Mouse (Mus musculus) CH12.LX (cell line): Measurements from ENCODE around the gene Ubc. TPM values are rescaled to one million over a fixed set of nuclear protein-coding genes. Genes with fewer than 3 reads are reported as not detected.
A peak's percentile ranks its signal among the peaks of the same experiment; 100 is the strongest.

Experiments
- DNase-seq: peaks from one replicate; pipeline ENCODE4 v3.0.0-alpha.2; 2013; ENCODE audit errors: extremely low read depth
- H3K27ac ChIP-seq: 2 replicates; pipeline ENCODE4 v1.5.1; 2012; ENCODE audit warnings: low read depth, mild to moderate bottlenecking, control low read depth, moderate library complexity; ENCODE audit not compliant: insufficient read depth
- H3K27me3 ChIP-seq: replicated peaks from 2 replicates; pipeline ENCODE3; 2012; ENCODE audit warnings: inconsistent platforms
- H3K36me3 ChIP-seq, 2 experiments: replicated peaks in 1 of 2; 2 replicates each; pipeline versions ENCODE3 to v1.6.1; 2012; ENCODE audit warnings: inconsistent platforms in 1 of 2, low read length in 1 of 2, mild to moderate bottlenecking in 1 of 2, mixed read lengths in 1 of 2, moderate library complexity in 1 of 2; ENCODE audit not compliant: control insufficient read depth in 1 of 2, insufficient read depth in 1 of 2
- H3K4me1 ChIP-seq, 2 experiments: 2 replicates each; pipeline ENCODE4 v1.6.1; 2012; ENCODE audit warnings: inconsistent platforms in 1 of 2, moderate library complexity in 1 of 2; ENCODE audit not compliant: insufficient read depth in 2 of 2, control insufficient read depth in 1 of 2
- H3K4me2 ChIP-seq: 2 replicates; pipeline ENCODE4 v1.6.1; 2012; ENCODE audit warnings: low read depth, mild to moderate bottlenecking, control low read depth; ENCODE audit not compliant: poor library complexity, insufficient read depth, severe bottlenecking
- H3K4me3 ChIP-seq, 3 experiments: fragments of 150-350 bp in 1 of 3; sonication (generic) in 1 of 3; replicated peaks in 1 of 3; 2 replicates each; pipeline versions ENCODE3 to v1.5.1; 2011 to 2012; ENCODE audit warnings: low read depth in 2 of 3, low read length in 2 of 3, mild to moderate bottlenecking in 2 of 3, moderate library complexity in 2 of 3, control low read depth in 1 of 3, improper control_type of control experiment in 1 of 3, inconsistent platforms in 1 of 3, mixed read lengths in 1 of 3; ENCODE audit not compliant: poor library complexity in 1 of 3
- H3K79me2 ChIP-seq: replicated peaks from 2 replicates; pipeline ENCODE4 v1.6.1; 2012; ENCODE audit warnings: mild to moderate bottlenecking, moderate library complexity; ENCODE audit not compliant: control insufficient read depth, poor library complexity, insufficient read depth, severe bottlenecking; ENCODE audit errors: extremely low read depth
- H3K9ac ChIP-seq: 2 replicates; pipeline ENCODE4 v1.6.1; 2012; ENCODE audit warnings: low read depth, mild to moderate bottlenecking, control low read depth, moderate library complexity; ENCODE audit not compliant: insufficient read depth
- H3K9me3 ChIP-seq: replicated peaks from 2 replicates; pipeline ENCODE3; 2012; ENCODE audit warnings: low read length, inconsistent platforms, mixed read lengths
- BHLHE40 ChIP-seq: IDR thresholded peaks from 2 replicates; pipeline ENCODE4 v1.6.1; 2011; ENCODE audit warnings: mild to moderate bottlenecking, low read depth, low read length, improper control_type of control experiment
- CHD1 ChIP-seq: IDR thresholded peaks from 2 replicates; pipeline ENCODE4 v1.6.1; 2012; ENCODE audit warnings: low read depth, low read length, improper control_type of control experiment, inconsistent platforms
- CHD2 ChIP-seq: IDR thresholded peaks from 2 replicates; pipeline ENCODE4 v1.6.1; 2011; ENCODE audit warnings: low read length, improper control_type of control experiment
- CTCF ChIP-seq, 2 experiments: IDR thresholded peaks in 1 of 2; conservative IDR thresholded peaks in 1 of 2; 2 replicates each; pipeline ENCODE4 v1.5.1; 2011 to 2012; ENCODE audit warnings: low read depth in 2 of 2, low read length in 2 of 2, improper control_type of control experiment in 1 of 2, inconsistent platforms in 1 of 2, mild to moderate bottlenecking in 1 of 2, moderate library complexity in 1 of 2
- ETS1 ChIP-seq: conservative IDR thresholded peaks from 2 replicates; pipeline ENCODE4 v1.6.1; 2012; ENCODE audit warnings: low read depth, mild to moderate bottlenecking, inconsistent platforms, low read length, improper control_type of control experiment, moderate library complexity
- HCFC1 ChIP-seq: IDR thresholded peaks from 2 replicates; pipeline ENCODE4 v1.6.1; 2012; ENCODE audit warnings: low read depth, mild to moderate bottlenecking, inconsistent platforms, low read length, improper control_type of control experiment
- IRF4 ChIP-seq: IDR thresholded peaks from 2 replicates; pipeline ENCODE4 v1.6.1; 2014; ENCODE audit warnings: low read depth, mild to moderate bottlenecking, inconsistent platforms, low read length, improper control_type of control experiment
- JUN ChIP-seq: IDR thresholded peaks from 2 replicates; pipeline ENCODE4 v1.6.1; 2011; ENCODE audit warnings: low read depth, mild to moderate bottlenecking, low read length, improper control_type of control experiment, moderate library complexity; ENCODE audit not compliant: insufficient read depth
- KAT2A ChIP-seq: IDR thresholded peaks from 2 replicates; pipeline ENCODE4 v1.6.1; 2012; ENCODE audit warnings: low read length, improper control_type of control experiment, inconsistent platforms; ENCODE audit not compliant: insufficient replicate concordance
- MAFK ChIP-seq: IDR thresholded peaks from 2 replicates; pipeline ENCODE4 v1.6.1; 2011; ENCODE audit warnings: low read length, improper control_type of control experiment; ENCODE audit not compliant: insufficient replicate concordance
- MAX ChIP-seq: IDR thresholded peaks from 2 replicates; pipeline ENCODE4 v1.6.1; 2011; ENCODE audit warnings: low read length, improper control_type of control experiment
- MEF2A ChIP-seq: IDR thresholded peaks from 2 replicates; pipeline ENCODE4 v1.6.1; 2014; ENCODE audit warnings: low read depth, mild to moderate bottlenecking, inconsistent platforms, low read length, improper control_type of control experiment, borderline replicate concordance
- MYC ChIP-seq: IDR thresholded peaks from 2 replicates; pipeline ENCODE4 v1.6.1; 2011; ENCODE audit warnings: low read depth, mild to moderate bottlenecking, improper control_type of control experiment, low read length
- NELFE ChIP-seq: IDR thresholded peaks from 2 replicates; pipeline ENCODE4 v1.6.1; 2011; ENCODE audit warnings: low read depth, low read length, improper control_type of control experiment
- NRF1 ChIP-seq: IDR thresholded peaks from 2 replicates; pipeline ENCODE4 v1.6.1; 2014; ENCODE audit warnings: low read depth, mild to moderate bottlenecking, inconsistent platforms, low read length, improper control_type of control experiment, moderate library complexity
- PAX5 ChIP-seq: IDR thresholded peaks from 2 replicates; pipeline ENCODE4 v1.6.1; 2012; ENCODE audit warnings: low read length, inconsistent platforms, mixed read lengths
- POLR2A ChIP-seq: IDR thresholded peaks from 2 replicates; pipeline ENCODE4 v1.6.1; 2011; ENCODE audit warnings: low read depth, mild to moderate bottlenecking, improper control_type of control experiment, low read length
- POLR2AphosphoS2 ChIP-seq: IDR thresholded peaks from 2 replicates; pipeline ENCODE4 v1.6.1; 2011; ENCODE audit warnings: low read depth, low read length, improper control_type of control experiment
- TBP ChIP-seq: conservative IDR thresholded peaks from 2 replicates; pipeline ENCODE4 v1.6.1; 2011; ENCODE audit warnings: low read depth, low read length, improper control_type of control experiment
- USF1 ChIP-seq: IDR thresholded peaks from 2 replicates; pipeline ENCODE4 v1.6.1; 2014; ENCODE audit warnings: low read depth, mild to moderate bottlenecking, inconsistent platforms, low read length, improper control_type of control experiment
- USF2 ChIP-seq: conservative IDR thresholded peaks from 2 replicates; pipeline ENCODE4 v1.6.1; 2011; ENCODE audit warnings: low read depth, low read length, improper control_type of control experiment
- ZC3H11A ChIP-seq: IDR thresholded peaks from 2 replicates; pipeline ENCODE4 v1.6.1; 2012; ENCODE audit warnings: low read depth, mild to moderate bottlenecking, inconsistent platforms, low read length, improper control_type of control experiment
- ZMIZ1 ChIP-seq: IDR thresholded peaks from 2 replicates; pipeline ENCODE4 v1.6.1; 2012; ENCODE audit warnings: low read depth, mild to moderate bottlenecking, inconsistent platforms, low read length, improper control_type of control experiment
- dilution Hi-C: fragments of 300-500 bp; cut with MboI; formaldehyde crosslinking; loops from 2 replicates; pipeline ENCODE4 v1.14.3; 2020; ENCODE audit warnings: low sequenced_read_pairs; ENCODE audit not compliant: extremely low pct_unique_long_range_greater_than_20kb, extremely low pct_ligation_motif_present
- in situ Hi-C: fragments of 300-500 bp; cut with MboI; formaldehyde crosslinking; loops from 3 replicates; pipeline ENCODE4 v1.14.3; 2019; ENCODE audit warnings: low sequenced_read_pairs, low pct_ligation_motif_present, low pct_unique_long_range_greater_than_20kb, mixed read lengths
- polyA plus RNA-seq: library from polyadenylated mRNA; unstranded; fragments of >175 nt; gene quantifications from 2 replicates; pipeline ENCODE4 v1.2.1, GENCODE M21; 2012; ENCODE audit warnings: low read depth; ENCODE audit not compliant: insufficient read length
- total RNA-seq, 2 experiments: library from RNA; depleted of rRNA; stranded (reverse); fragments of 300-350 nt in 1 of 2; fragments of >200 nt in 1 of 2; gene quantifications; 2 replicates each; pipeline ENCODE4 v1.2.3; 2012 to 2014

The Ubc gene
- total and polyA plus RNA-seq, 3 experiments = 466 to 803 (median 656) TPM

- dilution Hi-C loops (no loop called here), in situ Hi-C loops (no loop called here)
- Histone ChIP-seq H3K27me3 (no peaks in the 10 kb centered on the region), H3K4me3 (no peak overlapping the region), H3K36me3 (no peaks in the 10 kb centered on the region), H3K4me1 (peaks cover 7 to 59% of the 10 kb centered on the region in 2 experiments), H3K9ac (no peak overlapping the region), H3K4me2 (no peak overlapping the region), H3K27ac (no peak overlapping the region), H3K79me2 (no peaks in the 10 kb centered on the region), H3K9me3 (peaks cover 10% of the 10 kb centered on the region)
- TF ChIP-seq TBP (no peak), CHD1 (no peak), MAFK (no peak), MEF2A (no peak), ZC3H11A (no peak), NELFE (no peak), HCFC1 (no peak), MYC (no peak), CHD2 (no peak), ZMIZ1 (no peak), MAX (0 out of 2 replicates have a peak, but pooled peaks have one; percentile 45), USF1 (peak; percentile 75), JUN (no peak), USF2 (peak; percentile 66), KAT2A (no peak), POLR2A (no peak), POLR2AphosphoS2 (no peak)
- peak; percentile 51 for DNase-seq
These were observed 38.1 kb downstream of the Ubc start for GRCm38 (mm10) chr5:125351939-125352338.

GRCm38 (mm10) chr5:125351057-125351456 lies 38.9 kb downstream of the Ubc start:
- no peak overlapping the region for H3K4me3 ChIP-seq
- dilution Hi-C loops (no loop called here), in situ Hi-C loops (no loop called here)
- H3K9ac ChIP-seq = no peak overlapping the region
- peaks cover 7 to 57% of the 10 kb centered on the region in 2 experiments for H3K4me1 ChIP-seq
- peaks cover 10% of the 10 kb centered on the region for H3K9me3 ChIP-seq
- H3K27ac ChIP-seq = no peak overlapping the region
- H3K79me2 ChIP-seq = no peaks in the 10 kb centered on the region
- H3K27me3 ChIP-seq = peaks cover 4% of the 10 kb centered on the region
- TF ChIP-seq POLR2AphosphoS2 (no peak), CTCF (conservative IDR thresholded peaks at IDR 0.05 in 1 of 2, IDR thresholded peaks at IDR 0.05 in 1 of 2; ENCODE audit: low read depth in 2 of 2, low read length in 2 of 2) (no peak), IRF4 (no peak), BHLHE40 (no peak), MEF2A (no peak), CHD1 (no peak), NRF1 (no peak), ZC3H11A (no peak), ETS1 (no peak), JUN (no peak), PAX5 (no peak), MAFK (no peak)
- H3K36me3 ChIP-seq = no peaks in the 10 kb centered on the region
- H3K4me2 ChIP-seq = no peak overlapping the region
- no peak for DNase-seq
